Mouse (Mus musculus) E14TG2a.4 (cell line): ENCODE results near the gene Abca14.

Source experiments
- CTCF ChIP-seq: conservative IDR thresholded peaks from 2 replicates; pipeline ENCODE4 v1.5.1; 2014; ENCODE audit warnings: low read length
- NANOG ChIP-seq: IDR thresholded peaks from 2 replicates; pipeline ENCODE4 v1.6.1; 2014; ENCODE audit warnings: borderline replicate concordance, low read length, mixed read lengths

GRCm38 (mm10) chr7:120157575-120158061, 46.1 kb upstream of the Abca14 start:
- TF ChIP-seq CTCF (no peak), NANOG (no peak)
